Mouse (Mus musculus) C2C12 (cell line): ENCODE measurements at regions not wholly inside any gene's neighbourhood (a gene's known extent, or its start where the extent isn't known, plus 50 kb on each side); places are given as distances from the start of the nearest gene placed in this dataset.

Experiments
- CTCF ChIP-seq: IDR thresholded peaks from one replicate; pipeline ENCODE4 v1.5.1; 2011; ENCODE audit not compliant: control insufficient read depth, insufficient read depth, insufficient read length
- FOSL1 ChIP-seq: IDR thresholded peaks from one replicate; pipeline ENCODE4 v1.8.0; 2011; ENCODE audit warnings: mild to moderate bottlenecking, low read length; ENCODE audit not compliant: poor library complexity, insufficient read depth, severe bottlenecking
- MYOG ChIP-seq: IDR thresholded peaks from one replicate; pipeline ENCODE4 v1.6.1; 2011; ENCODE audit not compliant: control insufficient read depth, insufficient read length; ENCODE audit errors: extremely low read depth

GRCm38 (mm10) chr15:71302541-71302940, 2531.8 kb upstream of the Gm6569 start:
- TF ChIP-seq FOSL1 (no peak), MYOG (no peak), CTCF (no peak)
